Comparison of ENCODE assay signal across 13 mouse cellular contexts in genomic region chr6:128135006-128135405, GRCm38 (mm10). TPM values are rescaled to one million over a fixed set of nuclear protein-coding genes. Genes with fewer than 3 reads are reported as not detected.
DNase-seq lines count a peak whose midpoint lies in the region; ATAC-seq and TF ChIP-seq lines count a peak whose summit lies in the region.
"Had no signal": no experiment of that assay in that cellular context is flagged by ENCODE, and none has a peak within 500 bp of the region (broad histone marks: within the 10 kb centered on the region; RNA-seq: fewer than 3 reads in every experiment).

No protein-coding gene starts in this region.

- no peak for DNase-seq in heart, adult 8-10 months (ENCODE audit: low spot score)
- DNase-seq in lung, postnatal 36 days = no peak
- no peak for DNase-seq in liver, adult 2 months (ENCODE audit: extremely low read depth, low read depth, low spot score)
- DNase-seq in stomach, postnatal 0 days (ENCODE audit: low spot score) = no peak
- DNase-seq in right cerebral cortex, adult 18-20 months = no peak
- DNase-seq in cerebellum, postnatal 14 days = no peak
- DNase-seq: lung, postnatal 10 days had no signal

- no peak for TF ChIP-seq POLR2A in liver, adult 2 months (IDR thresholded peaks at IDR 0.05; ENCODE audit: extremely low read depth, insufficient read depth, low read length)

- H3K9ac ChIP-seq in heart, embryonic 12.5 days = no peak overlapping the region
- no peak overlapping the region for H3K9ac ChIP-seq in lung, embryonic 15.5 days
- no peak overlapping the region for H3K9ac ChIP-seq in liver, adult 2 months (ENCODE audit: low read depth, low read length)
- 0 out of 2 replicates have a peak overlapping the region, but pooled peaks have one; percentile 13 for H3K9ac ChIP-seq in stomach, postnatal 0 days (ENCODE audit: low read length)
- H3K9ac ChIP-seq: hindbrain, embryonic 13.5 days; midbrain, embryonic 15.5 days; neural tube, embryonic 15.5 days had no signal

- H3K9me3 ChIP-seq in heart, embryonic 12.5 days (replicated peaks) = no peaks in the 10 kb centered on the region
- no peaks in the 10 kb centered on the region for H3K9me3 ChIP-seq in lung, embryonic 15.5 days
- no peaks in the 10 kb centered on the region for H3K9me3 ChIP-seq in stomach, postnatal 0 days (ENCODE audit: control insufficient read depth, low read length)
- H3K9me3 ChIP-seq: hindbrain, embryonic 13.5 days; midbrain, embryonic 15.5 days; neural tube, embryonic 15.5 days had no signal

- H3K27me3 ChIP-seq in heart, embryonic 12.5 days (replicated peaks) = no peaks in the 10 kb centered on the region
- H3K27me3 ChIP-seq in lung, embryonic 15.5 days = no peaks in the 10 kb centered on the region
- no peaks in the 10 kb centered on the region for H3K27me3 ChIP-seq in liver, adult 2 months (ENCODE audit: control insufficient read depth, insufficient read depth, low read length)
- H3K27me3 ChIP-seq in stomach, postnatal 0 days (ENCODE audit: control insufficient read depth, insufficient read depth, low read length) = no peaks in the 10 kb centered on the region
- H3K27me3 ChIP-seq: hindbrain, embryonic 13.5 days; midbrain, embryonic 15.5 days; neural tube, embryonic 15.5 days had no signal

- 0 out of 2 replicates have a peak overlapping the region, but pooled peaks have one; percentile 90 for H3K27ac ChIP-seq in heart, embryonic 12.5 days (ENCODE audit: poor library complexity, severe bottlenecking)
- 0 out of 2 replicates have a peak overlapping the region, but pooled peaks have one; percentile 80 for H3K27ac ChIP-seq in lung, embryonic 15.5 days
- H3K27ac ChIP-seq in liver, adult 2 months (replicated peaks; ENCODE audit: insufficient read depth, low read depth, low read length) = peak overlapping the region; percentile 93
- peak overlapping the region; percentile 67 for H3K27ac ChIP-seq in stomach, postnatal 0 days (replicated peaks)
- H3K27ac ChIP-seq: hindbrain, embryonic 13.5 days; midbrain, embryonic 15.5 days had no signal

- TF ChIP-seq CTCF in liver, adult 2 months (IDR thresholded peaks at IDR 0.05; ENCODE audit: low read depth, low read length) = no peak
- no peak for TF ChIP-seq CTCF in stomach, postnatal 0 days (IDR thresholded peaks at IDR 0.05; ENCODE audit: low read depth)

- no peak for ATAC-seq in heart, embryonic 12.5 days (ENCODE audit: insufficient number of reproducible peaks, low FRiP score)
- no peak for ATAC-seq in lung, embryonic 15.5 days (ENCODE audit: borderline replicate concordance, extremely low read depth, low FRiP score, low TSS enrichment)
- no peak for ATAC-seq in stomach, postnatal 0 days (ENCODE audit: low FRiP score, low TSS enrichment)
- ATAC-seq: midbrain, embryonic 15.5 days had no signal

- H3K79me2 ChIP-seq in liver, adult 2 months (ENCODE audit: control insufficient read depth, insufficient read depth, low read length) = peaks cover 7% of the 10 kb centered on the region; the same call in 1 of the 2 replicates

- WGBS in heart, embryonic 12.5 days = 57% methylated on average over 5 of the region's 5 CpGs
- 71% methylated on average over 5 of the region's 5 CpGs for WGBS in lung, embryonic 15.5 days
- 50% methylated on average over 5 of the region's 5 CpGs for WGBS in liver, adult 2 months
- 62% methylated on average over 5 of the region's 5 CpGs for WGBS in stomach, postnatal 0 days

- H3K4me1 ChIP-seq in heart, embryonic 12.5 days (replicated peaks) = peaks cover 58% of the 10 kb centered on the region
- H3K4me1 ChIP-seq in lung, embryonic 15.5 days = peaks cover 48% of the 10 kb centered on the region
- peaks cover 33% of the 10 kb centered on the region for H3K4me1 ChIP-seq in liver, adult 2 months (ENCODE audit: control insufficient read depth, insufficient read depth, low read length)
- H3K4me1 ChIP-seq in stomach, postnatal 0 days (replicated peaks; ENCODE audit: control insufficient read depth, insufficient read depth) = peaks cover 19% of the 10 kb centered on the region

- no peak overlapping the region for H3K4me2 ChIP-seq in heart, embryonic 12.5 days
- H3K4me2 ChIP-seq in lung, embryonic 15.5 days = no peak overlapping the region
- no peak overlapping the region for H3K4me2 ChIP-seq in stomach, postnatal 0 days (replicated peaks; ENCODE audit: low read depth)
- H3K4me2 ChIP-seq: hindbrain, embryonic 13.5 days; midbrain, embryonic 15.5 days; neural tube, embryonic 15.5 days had no signal

- H3K36me3 ChIP-seq in heart, embryonic 12.5 days = 0 out of 2 replicates have a peak, but pooled peaks cover 9% of the 10 kb centered on the region
- no peaks in the 10 kb centered on the region for H3K36me3 ChIP-seq in lung, embryonic 15.5 days
- H3K36me3 ChIP-seq in liver, adult 2 months (ENCODE audit: control insufficient read depth, insufficient read depth, low read length) = no peaks in the 10 kb centered on the region
- H3K36me3 ChIP-seq in stomach, postnatal 0 days (ENCODE audit: control insufficient read depth, insufficient read depth, low read length) = no peaks in the 10 kb centered on the region
- H3K36me3 ChIP-seq: hindbrain, embryonic 13.5 days; midbrain, embryonic 15.5 days; neural tube, embryonic 15.5 days had no signal

- no peak for TF ChIP-seq EP300 in stomach, postnatal 0 days (optimal IDR thresholded peaks at IDR 0.05)

- H3K4me3 ChIP-seq in heart, embryonic 12.5 days = no peak overlapping the region
- H3K4me3 ChIP-seq in lung, embryonic 15.5 days = no peak overlapping the region
- H3K4me3 ChIP-seq in liver, adult 2 months (ENCODE audit: insufficient read depth, low read depth, low read length) = no peak overlapping the region
- H3K4me3 ChIP-seq in stomach, postnatal 0 days (ENCODE audit: low read depth, low read length) = no peak overlapping the region
- H3K4me3 ChIP-seq: erythroblast, embryonic 14.5 days; hindbrain, embryonic 13.5 days; midbrain, embryonic 15.5 days; neural tube, embryonic 15.5 days had no signal

RNA-seq across cellular contexts. Expression of gene Tspan9, which starts 8.4 kb away (rescaled TPM):
- polyA plus RNA-seq in heart, embryonic 12.5 days (2016; fragmentation: Nextera tagmentation; extraction: Ambion mirVana) = 172 and 183 TPM in 2 replicates
- total RNA-seq in heart, adult 8-10 months (2022) = 100 to 1,000 TPM in 2 of 4 experiments, 10 to 100 TPM in 2; 67.0 to 124 (median 99.7) TPM
- polyA plus RNA-seq in lung, embryonic 15.5 days (2015; fragmentation: Nextera tagmentation; extraction: Ambion mirVana) = 128 and 130 TPM in 2 replicates
- 23.2 and 35.8 TPM in 2 replicates for total RNA-seq in liver, adult 2 months (2014; rRNA removed)
- 39.1 and 40.0 TPM in 2 replicates for polyA plus RNA-seq in liver, adult 2 months (2012; rRNA removed)
- 77.3 and 85.9 TPM in 2 replicates for polyA plus RNA-seq in stomach, postnatal 0 days (2015; fragmentation: Nextera tagmentation; extraction: Ambion mirVana)
